Mouse (Mus musculus) MEL (cell line): Measurements from ENCODE around the gene Tha1.

ENCODE experiments used
- CTCF ChIP-seq, 3 experiments: IDR thresholded peaks in 2 of 3; conservative IDR thresholded peaks in 1 of 3; 2 replicates each; pipeline ENCODE4 v1.5.1; 2011 to 2012; ENCODE audit warnings: low read length in 3 of 3, low read depth in 2 of 3, mild to moderate bottlenecking in 2 of 3, improper control_type of control experiment in 1 of 3, inconsistent platforms in 1 of 3, mixed read lengths in 1 of 3, moderate library complexity in 1 of 3; ENCODE audit not compliant: control insufficient read depth in 1 of 3, insufficient read depth in 1 of 3, poor library complexity in 1 of 3, severe bottlenecking in 1 of 3
- E2F4 ChIP-seq: IDR thresholded peaks from 2 replicates; pipeline ENCODE4 v1.6.1; 2011; ENCODE audit warnings: low read depth, low read length, improper control_type of control experiment, borderline replicate concordance
- POLR2A ChIP-seq, 2 experiments: IDR thresholded peaks; 2 replicates each; pipeline ENCODE4 v1.6.1; 2011 to 2012; ENCODE audit warnings: low read length in 2 of 2, mild to moderate bottlenecking in 2 of 2, control low read depth in 1 of 2, improper control_type of control experiment in 1 of 2, low read depth in 1 of 2, moderate library complexity in 1 of 2; ENCODE audit not compliant: control insufficient read depth in 1 of 2, insufficient read depth in 1 of 2, poor library complexity in 1 of 2
- POLR2AphosphoS5 ChIP-seq: IDR thresholded peaks from 2 replicates; pipeline ENCODE4 v1.6.1; 2012; ENCODE audit warnings: low read depth, borderline replicate concordance, mild to moderate bottlenecking, inconsistent platforms, low read length, moderate library complexity, mixed read lengths
- SMC3 ChIP-seq: IDR thresholded peaks from 2 replicates; pipeline ENCODE4 v1.6.1; 2011; ENCODE audit warnings: low read depth, low read length, improper control_type of control experiment
- TCF12 ChIP-seq: IDR thresholded peaks from 2 replicates; pipeline ENCODE4 v1.6.1; 2014; ENCODE audit warnings: low read depth, mild to moderate bottlenecking, inconsistent platforms, low read length, improper control_type of control experiment, moderate library complexity
- UBTF ChIP-seq: IDR thresholded peaks from 2 replicates; pipeline ENCODE4 v1.6.1; 2012; ENCODE audit warnings: low read depth, mild to moderate bottlenecking, inconsistent platforms, low read length, improper control_type of control experiment, moderate library complexity, borderline replicate concordance; ENCODE audit not compliant: insufficient read depth
- USF1 ChIP-seq: IDR thresholded peaks from 2 replicates; pipeline ENCODE4 v1.6.1; 2014; ENCODE audit warnings: low read depth, mild to moderate bottlenecking, inconsistent platforms, low read length, improper control_type of control experiment, moderate library complexity

DNA sequence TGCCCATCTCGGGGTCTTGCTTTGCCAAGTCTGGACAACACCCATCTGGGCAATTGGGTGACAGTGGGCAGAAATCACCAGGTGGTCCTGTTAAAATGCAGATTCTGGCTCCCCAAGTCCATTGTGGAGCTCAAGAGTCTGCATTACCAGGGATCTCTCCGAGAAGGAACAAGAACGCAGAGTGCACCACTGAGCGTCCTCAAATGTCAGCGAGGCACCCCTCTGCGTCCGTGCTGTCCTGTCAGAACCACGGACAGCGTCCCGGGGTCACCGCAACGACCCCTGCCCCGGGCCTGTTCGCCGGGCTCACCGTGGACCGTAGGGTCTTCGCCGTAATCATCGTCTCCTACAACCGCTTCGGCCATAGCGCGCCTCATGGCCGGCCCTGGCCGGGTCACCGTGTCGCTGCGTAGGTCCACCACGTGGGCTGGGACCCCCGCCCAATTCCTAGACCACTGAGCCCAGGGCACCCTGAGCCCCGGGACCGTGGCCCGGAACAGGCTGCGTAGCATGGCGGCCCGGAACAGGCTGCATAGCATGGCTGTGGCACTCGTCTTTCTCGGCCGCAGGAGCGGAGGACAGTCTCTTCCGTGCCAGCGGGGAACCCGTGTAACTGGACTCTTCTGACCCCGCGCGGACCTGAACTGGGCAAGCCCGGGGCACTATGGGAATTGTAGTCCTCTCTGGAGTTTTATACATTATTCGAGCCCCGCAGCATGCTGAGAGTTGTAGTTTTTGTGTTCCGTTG, at the start of gene Tha1:
- TF ChIP-seq POLR2A (IDR thresholded peaks at IDR 0.05; ENCODE audit: control insufficient read depth in 1 of 2, insufficient read depth in 1 of 2, low read depth in 1 of 2, low read length in 2 of 2, poor library complexity in 1 of 2) (no peak), UBTF (no peak), CTCF (IDR thresholded peaks at IDR 0.05 in 2 of 3, conservative IDR thresholded peaks at IDR 0.05 in 1 of 3; ENCODE audit: control insufficient read depth in 1 of 3, insufficient read depth in 1 of 3, low read depth in 2 of 3, low read length in 3 of 3, poor library complexity in 1 of 3, severe bottlenecking in 1 of 3) (no peak), SMC3 (no peak), POLR2AphosphoS5 (no peak), E2F4 (no peak), TCF12 (no peak), USF1 (no peak)
